Mouse (Mus musculus): ENCODE measurements at regions not wholly inside any gene's neighbourhood (a gene's known extent, or its start where the extent isn't known, plus 50 kb on each side); places are given as distances from the start of the nearest gene placed in this dataset.

DNA sequence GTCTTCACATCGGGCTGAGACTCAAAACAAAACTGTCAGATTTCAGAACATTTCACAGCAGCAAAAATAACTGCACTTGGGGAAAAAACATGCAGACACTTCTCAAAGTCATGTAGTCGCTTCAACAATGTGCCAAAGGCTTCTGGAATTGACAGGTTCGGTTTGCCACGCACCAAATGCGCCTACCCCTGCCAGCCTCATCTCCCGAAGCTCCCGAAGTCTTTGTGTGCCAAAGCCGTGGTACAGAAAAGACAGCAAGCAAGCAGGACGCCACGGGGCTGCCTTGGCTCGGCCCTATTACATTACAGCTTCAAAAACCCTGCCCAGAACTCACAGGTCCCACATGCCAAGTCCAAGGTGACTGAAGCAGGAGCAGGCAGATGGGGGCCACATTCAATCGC is 50.9 kb upstream of the Dio3 start:
- no peak for TF ChIP-seq CTCF (IDR thresholded peaks at IDR 0.05; ENCODE audit: low read depth)
- TF ChIP-seq EP300 (optimal IDR thresholded peaks at IDR 0.05), result no peak

Measured in stomach, postnatal 0 days (tissue).